Comparison of ENCODE assay signal across 24 mouse cellular contexts in genomic region chr2:120237784-120238183, GRCm38 (mm10). TPM values are rescaled to one million over a fixed set of nuclear protein-coding genes. Genes with fewer than 3 reads are reported as not detected.
"Had no signal": no experiment of that assay in that cellular context is flagged by ENCODE, and none has a peak within 500 bp of the region (broad histone marks: within the 10 kb centered on the region; RNA-seq: fewer than 3 reads in every experiment).

No protein-coding gene starts in this region.

- DNase-seq: kidney, adult 8-10 months; kidney, postnatal 10 days; kidney, postnatal 36 days; liver; lung, adult 18-20 months; lung, postnatal 10 days; lung, postnatal 36 days; right cerebral cortex, adult 18-20 months; right cerebral cortex, postnatal 25 days; spleen, adult 18-20 months; thymus, postnatal 25 days had no signal

- H3K27ac ChIP-seq: kidney, embryonic 15.5 days; limb, embryonic 10.5 days; limb, embryonic 13.5 days; liver, embryonic 12.5 days; liver, embryonic 15.5 days; lung, embryonic 15.5 days; midbrain, embryonic 10.5 days; midbrain, embryonic 13.5 days; stomach, embryonic 15.5 days had no signal

- H3K4me3 ChIP-seq: kidney, embryonic 15.5 days; limb, embryonic 10.5 days; limb, embryonic 13.5 days; liver, embryonic 12.5 days; liver, embryonic 15.5 days; lung, embryonic 15.5 days; megakaryocyte, embryonic 14.5 days; midbrain, embryonic 10.5 days; midbrain, embryonic 13.5 days; stomach, embryonic 15.5 days had no signal

- H3K4me1 ChIP-seq: kidney, embryonic 15.5 days; limb, embryonic 10.5 days; limb, embryonic 13.5 days; lung, embryonic 15.5 days; megakaryocyte, embryonic 14.5 days; midbrain, embryonic 10.5 days; midbrain, embryonic 13.5 days; stomach, embryonic 15.5 days had no signal

- ATAC-seq: liver, embryonic 12.5 days; midbrain, embryonic 13.5 days had no signal

RNA-seq across cellular contexts. Expression of gene Pla2g4e, which starts 7.4 kb away (rescaled TPM):
- polyA plus RNA-seq: limb, embryonic 10.5 days; liver, embryonic 12.5 days; liver, embryonic 15.5 days had no signal

RNA-seq across cellular contexts. Expression of gene Pla2g4d, which starts 51.2 kb away (rescaled TPM):
- total RNA-seq: left cerebral cortex, adult 8-10 months had no signal
- polyA plus RNA-seq: liver, embryonic 12.5 days; liver, embryonic 15.5 days; lung, embryonic 15.5 days; midbrain, embryonic 13.5 days; neural tube, embryonic 11.5 days; neural tube, embryonic 14.5 days; stomach, embryonic 15.5 days had no signal
